Mouse (Mus musculus): ENCODE results near the gene Sgip1.

DNA sequence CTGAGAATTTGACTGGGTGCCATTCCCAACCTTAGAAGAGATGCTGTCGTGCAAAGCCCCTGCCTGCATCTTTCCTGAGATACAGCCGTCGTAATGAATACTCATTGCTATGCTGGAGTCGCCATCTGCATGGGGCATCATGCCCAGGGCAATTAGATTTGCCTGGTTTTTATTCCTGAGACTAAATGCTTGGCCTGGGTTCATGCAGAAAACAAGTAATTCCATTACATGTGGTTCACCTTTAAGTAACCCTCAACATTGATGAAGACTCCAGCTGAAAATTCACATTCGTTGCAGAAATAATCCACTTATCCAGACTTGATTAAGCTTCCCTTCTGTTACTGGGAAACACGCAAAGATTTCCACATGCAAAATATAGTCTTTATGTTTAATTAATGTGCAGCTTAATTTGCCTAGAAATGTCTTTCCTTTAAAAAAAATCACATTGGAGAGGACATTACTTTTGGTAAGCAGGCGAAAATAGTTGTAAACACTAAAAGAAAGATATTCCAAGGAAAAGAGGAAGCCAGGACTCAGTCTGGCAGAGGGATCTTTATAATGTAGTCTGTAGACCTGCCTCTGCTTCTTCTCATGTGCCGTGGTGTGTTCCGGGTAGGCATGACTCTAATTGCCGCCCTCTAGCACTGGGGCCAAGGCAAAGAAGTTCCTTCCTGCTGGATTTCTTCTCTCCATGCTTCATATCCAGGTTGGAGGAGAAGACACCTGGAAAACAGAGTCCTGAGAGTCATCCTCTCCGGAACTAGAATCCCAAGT, 100.0 kb downstream of the Sgip1 start:
- TF ChIP-seq CTCF (IDR thresholded peaks at IDR 0.05; ENCODE audit: insufficient read depth, low read depth, low read length): no peak
- TF ChIP-seq POLR2A (IDR thresholded peaks at IDR 0.05; ENCODE audit: insufficient read depth, low read depth, low read length): no peak
